9 mouse cellular contexts compared by ENCODE assay signal in the genomic region with DNA sequence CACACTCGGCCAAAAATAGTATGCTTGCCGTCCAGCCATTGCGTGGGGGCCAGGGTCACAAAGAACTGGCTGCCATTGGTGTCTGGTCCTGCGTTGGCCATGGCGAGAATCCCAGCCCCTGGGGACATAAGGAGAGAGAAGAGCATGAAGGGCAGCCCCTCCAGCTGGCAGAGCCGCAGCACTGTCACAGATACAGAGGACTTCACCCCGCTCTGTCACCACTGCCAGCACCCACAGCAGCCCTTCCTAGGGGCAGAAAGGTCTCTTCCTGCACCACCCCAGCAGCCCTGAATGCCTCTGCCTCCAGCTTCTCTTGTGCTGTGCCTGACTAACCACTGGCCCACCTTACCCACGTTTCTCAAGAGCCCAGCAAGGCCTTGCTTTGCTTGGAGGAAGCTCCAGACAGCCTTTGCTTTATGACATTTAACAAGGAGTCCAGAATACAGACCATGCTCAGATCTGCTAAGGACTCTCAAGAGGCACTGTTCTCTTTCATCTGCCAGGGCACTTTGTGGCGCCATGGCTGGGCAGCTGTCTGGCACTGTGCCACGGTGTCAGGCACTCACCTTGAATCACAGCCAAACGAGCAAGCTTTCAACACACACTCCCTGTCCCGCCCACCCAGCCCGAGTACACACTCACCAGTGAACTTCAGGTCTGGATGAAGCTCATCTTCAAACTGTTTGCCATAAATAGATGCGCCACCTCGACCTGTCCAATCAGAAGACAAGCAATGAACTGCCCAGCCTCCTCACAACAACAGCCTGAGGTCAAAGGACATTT. TPM values are rescaled to one million over a fixed set of nuclear protein-coding genes. Genes with fewer than 3 reads are reported as not detected.
DNase-seq lines count a peak whose midpoint lies in the region; ATAC-seq lines count a peak whose summit lies in the region.
"Had no signal": no experiment of that assay in that cellular context is flagged by ENCODE, and none has a peak within 500 bp of the region (broad histone marks: within the 10 kb centered on the region; RNA-seq: fewer than 3 reads in every experiment).

No protein-coding gene starts in this region.

- H3K27me3 ChIP-seq in heart, embryonic 11.5 days (ENCODE audit: control insufficient read depth, insufficient read depth, low read length) = no peaks in the 10 kb centered on the region

- peak overlapping the region; percentile 59 for H3K9ac ChIP-seq in heart, embryonic 11.5 days (ENCODE audit: low read depth, low read length)

- peak; percentile 36; the same call in 1 of the 2 replicates for ATAC-seq in heart, embryonic 11.5 days (replicated peaks; ENCODE audit: insufficient number of reproducible peaks, low FRiP score, low TSS enrichment)

- intact Hi-C loops in gastrocnemius, postnatal 36 days (cut with DNase I) = no loop called here

- no peak overlapping the region for H3K4me3 ChIP-seq in heart, embryonic 11.5 days (ENCODE audit: low read depth, low read length)

- H3K4me2 ChIP-seq in heart, embryonic 11.5 days = peak overlapping the region; percentile 31

- H3K27ac ChIP-seq in heart, embryonic 11.5 days (ENCODE audit: low read depth, low read length) = peak overlapping the region; percentile 95
- H3K27ac ChIP-seq: macrophage had no signal

- WGBS in heart, embryonic 11.5 days (ENCODE audit: insufficient replicate concordance) = 59% methylated on average over 15 of the region's 15 CpGs

- H3K9me3 ChIP-seq in heart, embryonic 11.5 days (replicated peaks; ENCODE audit: control insufficient read depth, low read length) = no peaks in the 10 kb centered on the region

- DNase-seq in gastrocnemius, adult 18-20 months (ENCODE audit: low spot score) = peak; percentile 31
- no peak for DNase-seq in gastrocnemius, postnatal 36 days
- peak; percentile 91 to 97 for DNase-seq in adrenal gland, adult (ENCODE audit: inconsistent age in 2 of 2, low spot score in 1 of 2)
- DNase-seq in kidney, postnatal 4 days = peak; percentile 77 to 86
- DNase-seq in testis, postnatal 14 days (ENCODE audit: low spot score) = peak; percentile 56
- DNase-seq in natural killer cell, adult 2 months (ENCODE audit: low spot score in 2 of 2) = no peak
- no peak for DNase-seq in layer of hippocampus, postnatal 25 days (ENCODE audit: extremely low spot score in 1 of 2, low spot score in 1 of 2)

- H3K36me3 ChIP-seq in heart, embryonic 11.5 days (ENCODE audit: control insufficient read depth, insufficient read depth, low read length) = peaks cover 17% of the 10 kb centered on the region

- H3K4me1 ChIP-seq in heart, embryonic 11.5 days (ENCODE audit: control insufficient read depth, insufficient read depth, low read length) = peaks cover 75% of the 10 kb centered on the region

RNA-seq across cellular contexts. Expression of a gene that starts 12.2 kb away (rescaled TPM):
- 1 to 10 TPM; 5.5 to 6.1 TPM for total RNA-seq in gastrocnemius, adult 18-20 months (2021)
- 1 to 10 TPM; 5.9 to 6.0 TPM for total RNA-seq in gastrocnemius, postnatal 36 days (2021)
- 117 and 135 TPM in 2 replicates for polyA plus RNA-seq in heart, embryonic 11.5 days (2014; fragmentation: Nextera tagmentation; extraction: Ambion mirVana)
- total RNA-seq in layer of hippocampus, postnatal 25 days (2021) = 10 to 100 TPM; 17.7 to 19.6 TPM

RNA-seq across cellular contexts. Expression of a gene that starts 13.8 kb away (rescaled TPM):
- not detected for total RNA-seq in gastrocnemius, adult 18-20 months (2021)
- total RNA-seq in gastrocnemius, postnatal 36 days (2021) = not detected
- polyA plus RNA-seq in heart, embryonic 11.5 days (2014; fragmentation: Nextera tagmentation; extraction: Ambion mirVana) = 24.0 and 28.8 TPM in 2 replicates
- 10 to 100 TPM; 37.7 to 41.8 TPM for total RNA-seq in layer of hippocampus, postnatal 25 days (2021)
- polyA plus RNA-seq: macrophage had no signal

RNA-seq across cellular contexts. Expression of a gene that starts 16.8 kb away (rescaled TPM):
- 100 to 1,000 TPM; 119 to 125 TPM for total RNA-seq in gastrocnemius, adult 18-20 months (2021)
- 100 to 1,000 TPM; 104 to 106 TPM for total RNA-seq in gastrocnemius, postnatal 36 days (2021)
- polyA plus RNA-seq in heart, embryonic 11.5 days (2014; fragmentation: Nextera tagmentation; extraction: Ambion mirVana) = 90.6 and 94.9 TPM in 2 replicates
- total RNA-seq in layer of hippocampus, postnatal 25 days (2021) = 10 to 100 TPM; 96.8 to 96.9 TPM

Comparison
In these comparisons a context has a peak if more than half of its experiments do, and no peak if none do; other contexts are left out.
1. DNase-seq: peak in gastrocnemius, adult 18-20 months (single experiment), adrenal gland, adult (2 of 2), kidney, postnatal 4 days (2 of 2) and testis, postnatal 14 days (single experiment); none in gastrocnemius, postnatal 36 days (0 of 2), natural killer cell, adult 2 months (0 of 2) and layer of hippocampus, postnatal 25 days (0 of 2).
2. RNA of a gene that starts 13.8 kb away (total RNA-seq): 37.7 to 41.8 TPM in layer of hippocampus, postnatal 25 days; not detected in gastrocnemius, adult 18-20 months and not detected in gastrocnemius, postnatal 36 days; every median in the first group is over 10 times any median in the second.